Comparison of ENCODE assay signal across 9 mouse cellular contexts in the genomic region with DNA sequence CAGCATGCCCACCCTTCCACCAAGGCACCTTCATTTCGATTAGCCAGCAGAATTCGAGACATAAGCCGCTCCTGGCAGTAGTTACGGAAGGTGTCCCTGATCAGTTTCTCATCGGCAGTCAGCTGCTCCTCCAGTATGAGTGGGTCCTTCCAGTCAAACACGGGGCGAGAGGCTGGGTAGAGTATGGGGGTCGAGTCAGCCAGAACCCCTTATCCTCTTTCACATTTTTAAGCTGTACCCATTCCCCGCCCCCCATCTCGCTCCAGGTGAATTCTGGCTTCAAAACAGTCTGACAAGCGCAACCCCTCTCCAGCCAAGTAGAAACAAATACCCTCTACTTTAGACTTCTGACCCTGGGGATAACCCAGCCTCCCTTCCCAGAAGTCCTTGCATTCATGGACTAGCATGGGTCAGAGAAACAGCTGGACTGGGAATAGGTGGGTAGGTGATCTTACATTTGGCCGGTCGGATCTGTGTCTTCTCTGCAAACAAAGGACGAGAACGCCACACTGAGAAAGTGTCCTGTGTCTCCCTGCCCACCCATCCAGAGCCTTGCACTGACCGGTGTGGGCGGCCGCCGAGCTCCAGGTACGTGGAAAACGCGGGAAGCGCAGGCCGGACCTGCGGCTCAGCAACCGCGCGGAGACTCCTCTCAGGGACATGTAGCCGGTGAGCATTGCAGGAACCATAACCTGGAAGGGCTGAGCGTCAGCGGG. TPM values are rescaled to one million over a fixed set of nuclear protein-coding genes. Genes with fewer than 3 reads are reported as not detected.
DNase-seq lines count a peak whose midpoint lies in the region; ATAC-seq and TF ChIP-seq lines count a peak whose summit lies in the region.
"Had no signal": no experiment of that assay in that cellular context is flagged by ENCODE, and none has a peak within 500 bp of the region (broad histone marks: within the 10 kb centered on the region; RNA-seq: fewer than 3 reads in every experiment).

No protein-coding gene starts in this region.

- H3K27ac ChIP-seq in forebrain, embryonic 11.5 days (ENCODE audit: low read depth, low read length) = no peak overlapping the region
- H3K27ac ChIP-seq in neural tube, embryonic 13.5 days (replicated peaks) = no peak overlapping the region; the same call in 1 of the 2 replicates

- intact Hi-C loops in left cerebral cortex, postnatal 14 days (cut with DNase I) = no loop called here

- no peak for TF ChIP-seq CTCF in lung, adult 2 months (IDR thresholded peaks at IDR 0.05; ENCODE audit: insufficient read depth, low read length)

- peak; percentile 51; the same call in 1 of the 2 replicates for ATAC-seq in forebrain, embryonic 11.5 days (replicated peaks; ENCODE audit: low FRiP score)
- peak; percentile 65 for ATAC-seq in neural tube, embryonic 13.5 days (ENCODE audit: low read depth)

- peaks cover 4% of the 10 kb centered on the region for H3K4me1 ChIP-seq in lung, adult 2 months (ENCODE audit: control insufficient read depth, insufficient read depth, low read length)
- peaks cover 5% of the 10 kb centered on the region; the same call in 1 of the 2 replicates for H3K4me1 ChIP-seq in forebrain, embryonic 11.5 days (replicated peaks; ENCODE audit: control insufficient read depth, insufficient read depth, low read length)
- H3K4me1 ChIP-seq in neural tube, embryonic 13.5 days (replicated peaks) = peaks cover 20% of the 10 kb centered on the region

- H3K4me2 ChIP-seq in forebrain, embryonic 11.5 days (ENCODE audit: low read depth, low read length, severe bottlenecking) = peak overlapping the region; percentile 91
- peak overlapping the region; percentile 82 for H3K4me2 ChIP-seq in neural tube, embryonic 13.5 days

- no peaks in the 10 kb centered on the region; the same call in 1 of the 2 replicates for H3K36me3 ChIP-seq in forebrain, embryonic 11.5 days (ENCODE audit: control insufficient read depth, insufficient read depth, low read length)
- H3K36me3 ChIP-seq in neural tube, embryonic 13.5 days = peaks cover 24% of the 10 kb centered on the region

- no peak for DNase-seq in lung, adult 2 months
- DNase-seq in lung, postnatal 25 days (ENCODE audit: low spot score) = no peak
- peak; percentile 64 for DNase-seq in forebrain, embryonic 11.5 days (ENCODE audit: low spot score)
- DNase-seq in kidney, postnatal 10 days = peak; percentile 49
- DNase-seq in left cerebral cortex, postnatal 14 days (ENCODE audit: low spot score in 2 of 2) = no peak
- DNase-seq in frontal cortex, adult 2 months (ENCODE audit: extremely low spot score in 1 of 2, low spot score in 1 of 2) = no peak
- no peak for DNase-seq in gastrocnemius, postnatal 10 days

- 14% methylated on average over 31 of the region's 31 CpGs for WGBS in lung, adult 2 months
- 15% methylated on average over 31 of the region's 31 CpGs for WGBS in forebrain, embryonic 11.5 days
- WGBS in neural tube, embryonic 13.5 days = 12% methylated on average over 31 of the region's 31 CpGs

- no peaks in the 10 kb centered on the region for H3K9me3 ChIP-seq in forebrain, embryonic 11.5 days (ENCODE audit: control insufficient read depth, low read length)
- no peaks in the 10 kb centered on the region for H3K9me3 ChIP-seq in neural tube, embryonic 13.5 days

- H3K9ac ChIP-seq in forebrain, embryonic 11.5 days (ENCODE audit: low read length) = peak overlapping the region; percentile 72
- peak overlapping the region; percentile 79 for H3K9ac ChIP-seq in neural tube, embryonic 13.5 days

- peak overlapping the region; percentile 79 for H3K4me3 ChIP-seq in lung, adult 2 months (replicated peaks; ENCODE audit: extremely low read depth, low read depth, low read length)
- peak overlapping the region; percentile 62 for H3K4me3 ChIP-seq in forebrain, embryonic 11.5 days (ENCODE audit: low read depth, low read length)
- H3K4me3 ChIP-seq in neural tube, embryonic 13.5 days = peak overlapping the region; percentile 71

- no peak for TF ChIP-seq POLR2A in lung, adult 2 months (IDR thresholded peaks at IDR 0.05; ENCODE audit: borderline replicate concordance, extremely low read depth, low read depth, low read length)

- H3K27me3 ChIP-seq in forebrain, embryonic 11.5 days (ENCODE audit: control insufficient read depth, insufficient read depth, low read length) = no peaks in the 10 kb centered on the region
- peaks cover 4% of the 10 kb centered on the region for H3K27me3 ChIP-seq in neural tube, embryonic 13.5 days

RNA-seq across cellular contexts. Expression of a gene that starts 0.6 kb away (rescaled TPM):
- polyA plus RNA-seq in lung, adult 2 months (2012; rRNA removed) = 65.8 and 75.3 TPM in 2 replicates
- polyA plus RNA-seq in forebrain, embryonic 11.5 days (2014; fragmentation: Nextera tagmentation; extraction: Ambion mirVana) = 37.8 and 39.6 TPM in 2 replicates
- 37.2 and 37.3 TPM in 2 replicates for polyA plus RNA-seq in neural tube, embryonic 13.5 days (2015; fragmentation: Nextera tagmentation; extraction: Ambion mirVana)
- total RNA-seq in left cerebral cortex, postnatal 14 days (2021) = 10 to 100 TPM; 36.5 to 38.9 TPM
- polyA plus RNA-seq in frontal cortex, adult 2 months (2012; rRNA removed) = 55.1 and 71.5 TPM in 2 replicates
- 10 to 100 TPM; 21.1 to 24.1 TPM for total RNA-seq in gastrocnemius, postnatal 10 days (2021)

RNA-seq across cellular contexts. Expression of a gene that starts 8.6 kb away (rescaled TPM):
- 0.14 and 0.23 TPM in 2 replicates for polyA plus RNA-seq in lung, adult 2 months (2012; rRNA removed)
- polyA plus RNA-seq in forebrain, embryonic 11.5 days (2014; fragmentation: Nextera tagmentation; extraction: Ambion mirVana) = 14.2 and 17.5 TPM in 2 replicates
- polyA plus RNA-seq in neural tube, embryonic 13.5 days (2015; fragmentation: Nextera tagmentation; extraction: Ambion mirVana) = 0.90 and 0.91 TPM in 2 replicates
- not detected for total RNA-seq in left cerebral cortex, postnatal 14 days (2021)
- 0.17 and 0.38 TPM in 2 replicates for polyA plus RNA-seq in frontal cortex, adult 2 months (2012; rRNA removed)
- total RNA-seq in gastrocnemius, postnatal 10 days (2021) = under 1 TPM in 1 of 2 experiments, not detected in 1; 0.84 TPM
- total RNA-seq: neutrophil, adult 5-6 weeks had no signal

RNA-seq across cellular contexts. Expression of a gene that starts 15.2 kb away (rescaled TPM):
- 19.6 and 26.7 TPM in 2 replicates for polyA plus RNA-seq in lung, adult 2 months (2012; rRNA removed)
- 7.2 and 9.5 TPM in 2 replicates for polyA plus RNA-seq in forebrain, embryonic 11.5 days (2014; fragmentation: Nextera tagmentation; extraction: Ambion mirVana)
- 4.5 and 8.8 TPM in 2 replicates for polyA plus RNA-seq in neural tube, embryonic 13.5 days (2015; fragmentation: Nextera tagmentation; extraction: Ambion mirVana)
- total RNA-seq in left cerebral cortex, postnatal 14 days (2021) = 1 to 10 TPM; 2.9 TPM
- polyA plus RNA-seq in frontal cortex, adult 2 months (2012; rRNA removed) = 5.7 and 6.5 TPM in 2 replicates
- total RNA-seq in gastrocnemius, postnatal 10 days (2021) = 1 to 10 TPM; 5.7 to 6.2 TPM

RNA-seq across cellular contexts. Expression of a gene that starts 21.2 kb away (rescaled TPM):
- 1.5 and 1.8 TPM in 2 replicates for polyA plus RNA-seq in lung, adult 2 months (2012; rRNA removed)
- polyA plus RNA-seq in forebrain, embryonic 11.5 days (2014; fragmentation: Nextera tagmentation; extraction: Ambion mirVana) = 86.2 and 87.8 TPM in 2 replicates
- 16.4 and 16.6 TPM in 2 replicates for polyA plus RNA-seq in neural tube, embryonic 13.5 days (2015; fragmentation: Nextera tagmentation; extraction: Ambion mirVana)
- 10 to 100 TPM; 11.5 to 13.4 TPM for total RNA-seq in left cerebral cortex, postnatal 14 days (2021)
- polyA plus RNA-seq in frontal cortex, adult 2 months (2012; rRNA removed) = 4.2 and 5.2 TPM in 2 replicates
- 1 to 10 TPM; 4.7 to 5.2 TPM for total RNA-seq in gastrocnemius, postnatal 10 days (2021)

RNA-seq across cellular contexts. Expression of a gene that starts 36.4 kb away (rescaled TPM):
- 33.8 and 42.4 TPM in 2 replicates for polyA plus RNA-seq in lung, adult 2 months (2012; rRNA removed)
- 112 and 120 TPM in 2 replicates for polyA plus RNA-seq in forebrain, embryonic 11.5 days (2014; fragmentation: Nextera tagmentation; extraction: Ambion mirVana)
- 102 and 104 TPM in 2 replicates for polyA plus RNA-seq in neural tube, embryonic 13.5 days (2015; fragmentation: Nextera tagmentation; extraction: Ambion mirVana)
- total RNA-seq in left cerebral cortex, postnatal 14 days (2021) = 10 to 100 TPM; 50.1 to 51.6 TPM
- polyA plus RNA-seq in frontal cortex, adult 2 months (2012; rRNA removed) = 59.6 and 59.7 TPM in 2 replicates
- total RNA-seq in gastrocnemius, postnatal 10 days (2021) = 10 to 100 TPM; 29.7 to 31.4 TPM

Comparison
In these comparisons a context has a peak if more than half of its experiments do, and no peak if none do; other contexts are left out.
1. DNase-seq: peak in forebrain, embryonic 11.5 days (single experiment) and kidney, postnatal 10 days (single experiment); none in lung, adult 2 months (single experiment), lung, postnatal 25 days (single experiment), left cerebral cortex, postnatal 14 days (0 of 2), frontal cortex, adult 2 months (0 of 2) and gastrocnemius, postnatal 10 days (single experiment).
2. Peak in every context shown above with its lines, with median percentiles within 50 percentile points of each other: H3K4me3 ChIP-seq.